Mouse (Mus musculus) myocyte (in vitro differentiated cells): ENCODE measurements at regions not wholly inside any gene's neighbourhood (a gene's known extent, or its start where the extent isn't known, plus 50 kb on each side); places are given as distances from the start of the nearest gene placed in this dataset.

Experiments
- MYOD1 ChIP-seq, 3 experiments: IDR thresholded peaks; one replicate each; pipeline ENCODE4 v1.6.1; 2011; ENCODE audit warnings: control low read depth in 2 of 3, low read depth in 2 of 3, mild to moderate bottlenecking in 2 of 3, moderate library complexity in 1 of 3; ENCODE audit not compliant: insufficient read length in 2 of 3, control insufficient read depth in 1 of 3
- POLR2A ChIP-seq: IDR thresholded peaks from one replicate; pipeline ENCODE4 v1.6.1; 2011; ENCODE audit warnings: low read depth, mild to moderate bottlenecking, control low read depth, moderate library complexity; ENCODE audit not compliant: insufficient read length
- USF1 ChIP-seq: IDR thresholded peaks from one replicate; pipeline ENCODE4 v1.6.1; 2011; ENCODE audit warnings: low read depth, mild to moderate bottlenecking, control low read depth, moderate library complexity

DNA sequence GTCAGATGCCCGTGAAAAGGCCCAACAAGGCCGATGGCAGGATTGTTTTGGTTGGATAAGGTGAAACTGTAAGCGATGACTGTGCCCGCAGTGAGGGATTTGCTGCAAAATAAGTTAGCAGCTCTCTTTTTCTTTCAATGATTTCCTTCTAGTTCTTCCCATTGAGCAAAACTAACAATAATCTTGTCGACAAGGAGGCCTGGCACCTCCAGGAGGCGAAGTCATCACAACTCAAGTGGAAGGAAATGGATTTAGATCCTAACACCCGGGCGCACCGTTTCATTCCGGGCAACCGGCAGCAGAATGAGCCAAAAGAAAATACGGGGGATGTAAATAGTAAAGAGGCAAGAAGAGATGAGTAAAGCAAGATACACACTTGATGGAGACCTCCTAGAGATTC lies 214.3 kb downstream of the Btg1 start:
- no peak for TF ChIP-seq MYOD1 (IDR thresholded peaks at IDR 0.05; ENCODE audit: control insufficient read depth in 1 of 3, insufficient read length in 2 of 3, low read depth in 2 of 3)
- no peak for TF ChIP-seq POLR2A
- TF ChIP-seq USF1: no peak
